Mouse (Mus musculus) MEL (cell line): Measurements from ENCODE around the gene Aff3.

Source experiments
- BHLHE40 ChIP-seq: IDR thresholded peaks from 2 replicates; pipeline ENCODE4 v1.6.1; 2012; ENCODE audit warnings: low read depth, mild to moderate bottlenecking, inconsistent platforms, low read length, improper control_type of control experiment, borderline replicate concordance
- HCFC1 ChIP-seq: IDR thresholded peaks from 2 replicates; pipeline ENCODE4 v1.6.1; 2012; ENCODE audit warnings: low read depth, mild to moderate bottlenecking, inconsistent platforms, low read length, improper control_type of control experiment, moderate library complexity
- KAT2A ChIP-seq: conservative IDR thresholded peaks from 2 replicates; pipeline ENCODE4 v1.6.1; 2012; ENCODE audit warnings: low read depth, low read length, improper control_type of control experiment, inconsistent platforms
- TCF12 ChIP-seq: IDR thresholded peaks from 2 replicates; pipeline ENCODE4 v1.6.1; 2014; ENCODE audit warnings: low read depth, mild to moderate bottlenecking, inconsistent platforms, low read length, improper control_type of control experiment, moderate library complexity
- USF1 ChIP-seq: IDR thresholded peaks from 2 replicates; pipeline ENCODE4 v1.6.1; 2014; ENCODE audit warnings: low read depth, mild to moderate bottlenecking, inconsistent platforms, low read length, improper control_type of control experiment, moderate library complexity

DNA sequence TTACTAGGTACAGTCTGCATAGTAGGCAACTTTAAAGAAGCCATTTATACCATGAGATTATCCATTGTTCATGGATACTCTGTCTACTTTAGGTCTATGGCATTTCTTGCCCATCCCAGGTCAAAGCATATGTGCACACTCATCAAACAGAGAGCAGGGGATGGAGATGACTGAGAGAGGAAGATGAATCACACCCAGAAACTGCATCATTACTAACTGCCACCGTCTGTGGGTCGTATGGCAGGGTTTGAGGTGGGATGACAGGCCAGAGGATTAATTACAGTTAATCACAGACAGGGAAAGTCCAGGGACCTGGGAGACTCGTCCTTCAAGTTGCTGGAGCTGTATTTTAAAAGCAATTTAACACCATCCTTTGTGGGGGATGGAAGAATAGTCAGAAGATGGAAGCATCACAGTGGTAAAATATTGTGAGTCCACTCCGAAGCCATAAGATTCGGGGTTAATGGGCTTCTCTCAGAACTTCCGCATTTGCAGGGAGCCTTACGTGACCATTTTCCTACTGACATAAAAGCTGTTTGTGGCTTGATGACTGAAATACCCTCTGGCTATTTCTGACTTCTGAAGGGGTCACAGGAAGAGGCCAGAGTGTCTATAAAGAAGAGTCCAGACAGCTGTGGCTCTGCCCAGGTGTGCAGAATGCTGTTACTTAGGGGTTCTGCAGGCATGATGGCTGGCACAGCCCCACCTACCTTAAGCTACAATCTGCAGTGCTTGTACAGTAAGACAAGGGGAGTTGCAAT, 427.5 kb downstream of the Aff3 start:
- TF ChIP-seq HCFC1 (no peak), USF1 (no peak), BHLHE40 (no peak), TCF12 (no peak), KAT2A (no peak)
